Mouse (Mus musculus) T-helper 1 cell (primary cell): ENCODE results near the gene Kctd17.

Experiments used
- in situ Hi-C: fragments of 300-600 bp; cut with MboI, MseI; formaldehyde crosslinking; loops from one replicate; pipeline ENCODE4 v1.15.1; 2025; ENCODE audit warnings: high pct_unique_total_duplicates

Gene Kctd17

GRCm38 (mm10) chr15:78480991-78481390 is 52.6 kb downstream of the Kctd17 start:
- in situ Hi-C loops: loop anchor here (5.0 kb wide), 1 partner anchor 34 kb away; no protein-coding TSS in a partner anchor

- in situ Hi-C loops: loop anchor here (5.0 kb wide), 1 partner anchor 34 kb away; no protein-coding TSS in a partner anchor
Observed at GRCm38 (mm10) chr15:78481448-78482000, 53.2 kb downstream of the Kctd17 start.

- in situ Hi-C loops: loop anchor here (5.0 kb wide), 1 partner anchor 35 kb away; no protein-coding TSS in a partner anchor
Observed at GRCm38 (mm10) chr15:78482518-78482917, 54.2 kb downstream of the Kctd17 start.

- in situ Hi-C loops: loop anchor here (5.0 kb wide), 1 partner anchor 36 kb away; no protein-coding TSS in a partner anchor
Observed at GRCm38 (mm10) chr15:78483311-78483710, 54.9 kb downstream of the Kctd17 start.

- in situ Hi-C loops: no loop called here
Observed at GRCm38 (mm10) chr15:78486564-78486963, 58.2 kb downstream of the Kctd17 start.

- in situ Hi-C loops: no loop called here
Observed at GRCm38 (mm10) chr15:78487066-78487465, 58.7 kb downstream of the Kctd17 start.
